Mouse (Mus musculus): ENCODE results near the gene Tmem203.

DNA sequence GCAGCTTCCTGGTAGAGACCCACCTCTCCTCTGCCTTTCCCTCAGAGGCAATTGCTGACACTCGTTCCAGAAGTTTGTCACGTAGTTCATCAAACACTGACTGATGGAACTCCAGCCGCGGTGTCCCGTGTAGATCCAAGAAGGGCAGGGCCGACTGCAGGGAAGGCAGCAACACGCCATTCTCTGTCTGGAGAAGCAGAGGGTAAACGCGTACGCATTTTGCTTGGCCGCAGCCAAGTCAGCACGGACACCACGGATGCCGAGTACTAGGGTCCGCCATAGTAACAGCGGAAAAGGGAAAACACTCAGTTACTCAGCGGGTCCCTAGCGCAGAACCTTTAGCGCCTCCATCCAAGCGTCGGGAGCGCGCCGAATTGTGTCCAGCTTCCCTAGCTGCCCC, 44.6 kb upstream of the Tmem203 start:
- TF ChIP-seq EP300 (optimal IDR thresholded peaks at IDR 0.05) (no peak), CTCF (IDR thresholded peaks at IDR 0.05; ENCODE audit: low read depth) (no peak)
